Mouse (Mus musculus): Measurements from ENCODE around the gene Srebf2. TPM values are rescaled to one million over a fixed set of nuclear protein-coding genes. Genes with fewer than 3 reads are reported as not detected.

The Srebf2 gene
- polyA plus RNA-seq, 1 experiment from 2014 or later, result 92.0 TPM

DNA sequence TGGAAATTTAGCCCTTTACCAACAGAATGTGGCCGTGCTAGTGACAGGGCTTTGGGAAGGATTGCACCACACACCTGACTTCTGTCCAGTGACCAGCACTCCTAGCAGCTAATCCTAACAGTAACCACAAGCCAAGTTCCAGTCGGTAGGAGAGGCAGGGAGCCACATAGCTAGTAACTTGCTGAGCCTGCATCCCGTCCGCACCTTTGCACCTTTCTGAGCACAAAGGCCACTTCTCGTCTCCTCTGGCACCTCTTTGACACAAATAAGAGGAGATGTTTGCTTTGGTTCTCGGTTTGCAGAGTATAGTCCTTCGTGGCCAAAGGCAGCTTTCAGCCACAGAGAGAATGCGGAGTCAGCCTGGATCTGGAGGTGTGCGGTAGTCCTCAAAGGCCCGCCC lies 37.7 kb downstream of the Srebf2 start:
- H3K4me3 ChIP-seq (ENCODE audit: low read length), result no peak overlapping the region
- H3K36me3 ChIP-seq (ENCODE audit: control insufficient read depth, insufficient read depth), result peaks cover 48% of the 10 kb centered on the region
- no peaks in the 10 kb centered on the region for H3K27me3 ChIP-seq (ENCODE audit: control insufficient read depth, insufficient read depth, low read length)
- peaks cover 9% of the 10 kb centered on the region for H3K9me3 ChIP-seq (replicated peaks; ENCODE audit: control insufficient read depth, low read length)
- H3K9ac ChIP-seq (ENCODE audit: low read length), result no peak overlapping the region
- ATAC-seq (replicated peaks; ENCODE audit: extremely low read depth, insufficient read depth, low FRiP score), result no peak
- peaks cover 45% of the 10 kb centered on the region for H3K4me1 ChIP-seq (ENCODE audit: control insufficient read depth, insufficient read depth, low read length)
- no peak overlapping the region for H3K4me2 ChIP-seq (ENCODE audit: low read depth, low read length)
- 80% methylated on average over 10 of the region's 10 CpGs for WGBS
- no peak overlapping the region for H3K27ac ChIP-seq (ENCODE audit: low read length)

DNA sequence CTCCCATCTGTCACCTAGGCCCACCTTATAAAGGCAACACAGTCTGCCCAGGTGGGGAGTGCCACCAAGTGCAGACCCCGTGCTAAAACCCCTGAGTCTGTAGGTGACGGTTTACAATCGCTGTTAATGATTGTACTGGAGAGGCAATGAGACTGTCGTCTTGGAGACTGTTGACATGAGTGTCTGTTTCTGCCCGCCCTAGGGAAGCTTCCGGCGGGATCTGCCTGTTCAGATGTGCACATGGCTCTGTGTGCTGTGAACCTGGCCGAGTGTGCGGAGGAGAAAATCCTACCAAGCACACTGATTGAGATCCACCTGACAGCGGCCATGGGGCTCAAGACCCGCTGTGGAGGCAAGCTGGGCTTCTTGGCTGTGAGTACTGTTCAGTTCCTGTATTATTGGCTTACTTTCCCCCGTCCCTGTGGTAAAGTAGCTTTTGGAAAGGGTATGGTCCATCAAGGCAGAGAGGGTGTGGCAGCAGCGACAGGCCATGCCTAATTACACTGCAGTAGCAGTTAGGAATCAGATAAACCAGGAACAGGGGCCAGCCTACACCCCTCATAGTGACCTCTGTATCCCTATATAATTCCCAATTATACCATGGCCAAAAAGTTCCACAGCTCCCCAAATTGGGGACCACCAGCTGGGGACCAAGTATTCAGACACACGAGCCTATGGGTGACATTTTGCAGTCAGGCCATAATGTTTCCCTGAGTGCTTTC lies 38.2 kb downstream of the Srebf2 start:
- peak overlapping the region; percentile 78; the same call in 1 of the 2 replicates for H3K27ac ChIP-seq (ENCODE audit: low read length)
- H3K4me2 ChIP-seq (ENCODE audit: low read depth, low read length), result peak overlapping the region; percentile 22; the same call in 1 of the 2 replicates
- H3K4me3 ChIP-seq (ENCODE audit: low read length), result no peak overlapping the region
- 83% methylated on average over 14 of the region's 14 CpGs for WGBS
- H3K4me1 ChIP-seq (ENCODE audit: control insufficient read depth, insufficient read depth, low read length), result peaks cover 43% of the 10 kb centered on the region
- no peaks in the 10 kb centered on the region for H3K27me3 ChIP-seq (ENCODE audit: control insufficient read depth, insufficient read depth, low read length)
- no peak for ATAC-seq (replicated peaks; ENCODE audit: extremely low read depth, insufficient read depth, low FRiP score)
- H3K9ac ChIP-seq (ENCODE audit: low read length), result no peak overlapping the region
- peaks cover 42% of the 10 kb centered on the region for H3K36me3 ChIP-seq (ENCODE audit: control insufficient read depth, insufficient read depth)
- peaks cover 9% of the 10 kb centered on the region for H3K9me3 ChIP-seq (replicated peaks; ENCODE audit: control insufficient read depth, low read length)

DNA sequence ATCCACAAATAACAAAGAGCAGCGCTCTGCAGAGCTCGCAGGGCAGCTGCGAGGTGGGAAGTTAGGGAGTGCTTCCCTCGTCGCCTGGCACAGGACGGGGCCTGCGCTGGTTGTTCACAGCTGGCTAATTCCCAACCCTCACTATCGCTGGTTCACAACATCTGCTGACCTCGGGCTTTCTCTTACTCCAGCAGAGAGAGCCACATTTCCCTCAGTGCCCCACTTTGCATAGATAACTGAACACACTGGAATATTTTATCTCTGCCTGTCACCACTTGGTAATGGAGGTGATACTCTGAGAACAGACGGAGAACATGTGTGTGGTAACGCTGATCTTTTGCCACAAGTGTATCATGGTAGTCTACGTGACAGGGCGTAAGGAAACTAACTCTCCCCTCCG lies 39.1 kb downstream of the Srebf2 start:
- no peak overlapping the region for H3K4me3 ChIP-seq (ENCODE audit: low read length)
- no peak overlapping the region for H3K9ac ChIP-seq (ENCODE audit: low read length)
- ATAC-seq (replicated peaks; ENCODE audit: extremely low read depth, insufficient read depth, low FRiP score), result peak; percentile 78
- no peaks in the 10 kb centered on the region for H3K27me3 ChIP-seq (ENCODE audit: control insufficient read depth, insufficient read depth, low read length)
- H3K4me2 ChIP-seq (ENCODE audit: low read depth, low read length), result peak overlapping the region; percentile 22; the same call in 1 of the 2 replicates
- H3K27ac ChIP-seq (ENCODE audit: low read length), result peak overlapping the region; percentile 78
- peaks cover 34% of the 10 kb centered on the region for H3K4me1 ChIP-seq (ENCODE audit: control insufficient read depth, insufficient read depth, low read length)
- peaks cover 39% of the 10 kb centered on the region for H3K36me3 ChIP-seq (ENCODE audit: control insufficient read depth, insufficient read depth)
- H3K9me3 ChIP-seq (replicated peaks; ENCODE audit: control insufficient read depth, low read length), result peaks cover 9% of the 10 kb centered on the region
- 28% methylated on average over 14 of the region's 14 CpGs for WGBS

DNA sequence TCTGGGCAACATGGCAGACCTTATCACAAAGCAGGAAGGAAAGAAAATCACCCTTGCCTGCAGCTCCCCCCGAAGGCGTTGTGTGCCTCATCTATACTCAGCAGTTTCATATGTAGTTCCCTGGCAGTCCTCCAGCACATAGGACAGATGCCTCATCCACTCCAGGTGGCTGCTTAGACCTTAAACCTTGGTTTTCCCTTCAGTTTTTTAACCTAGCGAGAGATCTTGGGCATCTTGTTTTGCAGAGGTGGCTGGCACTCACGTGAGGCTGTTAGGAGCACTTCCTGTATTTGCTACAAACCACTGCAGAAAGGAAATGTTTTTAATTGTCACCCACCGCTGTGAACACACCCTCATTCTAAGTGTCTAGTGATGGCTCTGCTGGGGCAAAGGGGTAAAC lies 40.0 kb downstream of the Srebf2 start:
- peaks cover 9% of the 10 kb centered on the region for H3K9me3 ChIP-seq (replicated peaks; ENCODE audit: control insufficient read depth, low read length)
- peak overlapping the region; percentile 11; the same call in 1 of the 2 replicates for H3K4me2 ChIP-seq (ENCODE audit: low read depth, low read length)
- H3K4me3 ChIP-seq (ENCODE audit: low read length), result no peak overlapping the region
- peaks cover 30% of the 10 kb centered on the region for H3K4me1 ChIP-seq (ENCODE audit: control insufficient read depth, insufficient read depth, low read length)
- peaks cover 33% of the 10 kb centered on the region for H3K36me3 ChIP-seq (ENCODE audit: control insufficient read depth, insufficient read depth)
- 55% methylated on average over 5 of the region's 5 CpGs for WGBS
- no peaks in the 10 kb centered on the region for H3K27me3 ChIP-seq (ENCODE audit: control insufficient read depth, insufficient read depth, low read length)
- ATAC-seq (replicated peaks; ENCODE audit: extremely low read depth, insufficient read depth, low FRiP score), result no peak
- no peak overlapping the region for H3K9ac ChIP-seq (ENCODE audit: low read length)
- peak overlapping the region; percentile 78 for H3K27ac ChIP-seq (ENCODE audit: low read length)

DNA sequence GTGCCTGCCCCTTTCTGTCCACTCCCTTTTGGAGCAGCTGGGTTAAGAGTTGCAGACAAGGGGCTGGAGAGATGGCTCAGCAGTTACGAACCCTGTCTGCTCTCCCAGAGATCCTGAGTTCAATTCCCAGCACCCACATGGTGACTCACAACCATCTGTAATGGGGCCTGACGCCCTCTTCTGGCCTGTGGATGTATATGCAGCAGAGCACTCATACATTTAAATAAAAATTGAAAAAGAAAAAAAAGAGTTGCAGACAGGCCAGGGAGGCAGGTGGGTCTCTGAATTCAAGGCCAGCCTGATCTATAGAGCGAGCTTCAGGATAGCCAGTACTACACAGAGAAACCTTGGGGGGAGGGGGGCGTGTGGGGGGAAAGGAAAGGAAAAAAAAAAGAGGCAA lies 40.4 kb downstream of the Srebf2 start:
- Histone ChIP-seq H3K27ac (ENCODE audit: low read length) (no peak overlapping the region; the same call in 1 of the 2 replicates), H3K4me1 (ENCODE audit: control insufficient read depth, insufficient read depth, low read length) (peaks cover 30% of the 10 kb centered on the region), H3K27me3 (ENCODE audit: control insufficient read depth, insufficient read depth, low read length) (no peaks in the 10 kb centered on the region), H3K9me3 (replicated peaks; ENCODE audit: control insufficient read depth, low read length) (peaks cover 5% of the 10 kb centered on the region), H3K36me3 (ENCODE audit: control insufficient read depth, insufficient read depth) (peaks cover 32% of the 10 kb centered on the region), H3K4me2 (ENCODE audit: low read depth, low read length) (no peak overlapping the region), H3K4me3 (ENCODE audit: low read length) (no peak overlapping the region), H3K9ac (ENCODE audit: low read length) (no peak overlapping the region)
- 86% methylated on average over 4 of the region's 4 CpGs for WGBS
- ATAC-seq (replicated peaks; ENCODE audit: extremely low read depth, insufficient read depth, low FRiP score), result no peak

DNA sequence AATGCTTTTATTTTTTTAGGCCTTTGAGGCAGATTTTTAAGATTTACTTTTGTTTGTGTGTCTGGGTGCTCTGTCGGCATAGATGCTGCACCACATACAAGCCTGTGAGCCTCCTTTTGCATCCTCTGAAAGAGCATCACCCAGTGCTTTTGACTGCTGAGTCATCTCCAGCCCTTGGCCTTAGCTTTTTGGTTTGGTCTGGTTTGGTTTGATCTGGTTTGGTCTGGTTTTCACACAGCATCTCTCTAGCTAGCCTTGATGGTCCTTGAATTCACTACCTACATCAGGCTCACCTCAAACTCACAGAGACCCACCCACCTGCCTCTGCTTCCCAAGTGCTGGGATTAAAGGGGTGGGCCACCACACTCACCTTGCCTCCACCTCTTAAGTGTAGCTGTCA lies 40.9 kb downstream of the Srebf2 start:
- Histone ChIP-seq H3K27me3 (ENCODE audit: control insufficient read depth, insufficient read depth, low read length) (no peaks in the 10 kb centered on the region), H3K36me3 (ENCODE audit: control insufficient read depth, insufficient read depth) (peaks cover 32% of the 10 kb centered on the region)
- ATAC-seq (replicated peaks; ENCODE audit: extremely low read depth, insufficient read depth, low FRiP score), result no peak

DNA sequence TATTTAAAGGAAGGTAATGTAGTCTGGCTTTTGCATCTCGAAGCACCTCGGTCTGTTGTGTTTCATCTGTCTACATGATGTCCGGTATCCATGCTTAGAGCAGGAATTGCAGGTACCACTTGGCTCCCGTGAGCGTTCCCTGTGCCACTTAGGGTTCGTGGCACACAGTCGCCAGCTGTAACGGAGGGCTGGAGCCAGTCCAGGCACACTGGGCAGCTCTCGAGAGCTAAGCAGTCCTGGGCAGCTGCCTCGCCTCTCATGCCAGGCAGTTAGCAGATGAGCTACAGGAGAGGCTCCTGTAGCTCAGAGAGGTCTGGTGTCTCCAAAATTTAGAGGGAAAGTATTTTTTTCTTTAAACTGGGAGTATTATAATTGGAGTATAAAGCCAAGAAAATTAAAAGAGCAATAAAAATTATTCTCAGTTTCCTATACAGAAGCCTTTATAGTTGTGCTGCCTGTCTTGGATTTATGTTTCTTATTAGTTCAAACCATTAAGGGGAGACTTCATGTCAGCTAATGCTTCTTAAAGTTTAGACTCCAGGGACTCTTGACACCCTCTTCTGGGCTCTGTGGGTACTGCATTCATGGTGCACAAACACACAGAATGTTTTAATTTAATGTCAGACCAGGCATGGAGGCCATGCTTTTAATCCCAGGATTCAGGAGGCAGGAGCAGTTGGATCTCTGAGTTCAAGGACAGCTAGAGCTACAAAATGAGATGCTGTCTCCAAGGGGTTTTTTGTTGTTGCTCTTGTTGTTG lies 41.7 kb downstream of the Srebf2 start:
- WGBS, result 86% methylated on average over 10 of the region's 10 CpGs
- ATAC-seq (replicated peaks; ENCODE audit: extremely low read depth, insufficient read depth, low FRiP score), result no peak

More for the DNA sequence above, 40.9 kb downstream of the Srebf2 start:
- H3K9me3 ChIP-seq (replicated peaks; ENCODE audit: control insufficient read depth, low read length), result 0 out of 2 replicates have a peak, but pooled peaks cover 3% of the 10 kb centered on the region
- no peak overlapping the region for H3K27ac ChIP-seq (ENCODE audit: low read length)
- H3K4me3 ChIP-seq (ENCODE audit: low read length), result no peak overlapping the region
- no peak overlapping the region for H3K9ac ChIP-seq (ENCODE audit: low read length)
- WGBS, result 89% methylated on average over 1 of the region's 1 CpGs
- peaks cover 30% of the 10 kb centered on the region for H3K4me1 ChIP-seq (ENCODE audit: control insufficient read depth, insufficient read depth, low read length)
- H3K4me2 ChIP-seq (ENCODE audit: low read depth, low read length), result no peak overlapping the region

DNA sequence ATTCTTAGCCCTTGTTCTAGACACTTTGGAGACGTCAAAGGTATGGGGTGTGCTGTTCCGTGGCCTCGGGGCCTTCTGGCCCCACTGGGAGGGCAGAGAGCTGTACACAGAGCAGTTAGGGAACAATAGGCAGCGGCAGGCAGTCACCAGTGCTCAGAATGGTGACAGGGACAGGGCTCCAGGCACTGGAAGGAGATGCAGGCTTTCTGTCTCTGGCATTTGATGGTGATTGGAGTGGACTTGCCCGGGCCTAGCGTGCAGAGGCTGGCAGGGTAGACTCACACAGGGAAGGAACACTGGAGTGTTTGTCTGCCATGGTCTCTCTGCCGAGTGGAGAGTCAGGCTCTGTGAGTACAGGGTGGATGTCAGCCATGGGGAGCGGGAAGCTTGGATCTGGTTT lies 45.6 kb downstream of the Srebf2 start:
- H3K36me3 ChIP-seq (ENCODE audit: control insufficient read depth, insufficient read depth), result peaks cover 45% of the 10 kb centered on the region
- no peaks in the 10 kb centered on the region for H3K4me1 ChIP-seq (ENCODE audit: control insufficient read depth, insufficient read depth, low read length)
- ATAC-seq (replicated peaks; ENCODE audit: extremely low read depth, insufficient read depth, low FRiP score), result no peak
- H3K27me3 ChIP-seq (ENCODE audit: control insufficient read depth, insufficient read depth, low read length), result no peaks in the 10 kb centered on the region
- no peaks in the 10 kb centered on the region for H3K9me3 ChIP-seq (replicated peaks; ENCODE audit: control insufficient read depth, low read length)
- H3K27ac ChIP-seq (ENCODE audit: low read length), result no peak overlapping the region
- H3K4me2 ChIP-seq (ENCODE audit: low read depth, low read length), result no peak overlapping the region
- H3K4me3 ChIP-seq (ENCODE audit: low read length), result no peak overlapping the region
- WGBS, result 69% methylated on average over 8 of the region's 8 CpGs
- H3K9ac ChIP-seq (ENCODE audit: low read length), result no peak overlapping the region

More for the DNA sequence above, 41.7 kb downstream of the Srebf2 start:
- peaks cover 32% of the 10 kb centered on the region for H3K36me3 ChIP-seq (ENCODE audit: control insufficient read depth, insufficient read depth)
- H3K9me3 ChIP-seq (replicated peaks; ENCODE audit: control insufficient read depth, low read length), result 0 out of 2 replicates have a peak, but pooled peaks cover 3% of the 10 kb centered on the region
- no peak overlapping the region for H3K9ac ChIP-seq (ENCODE audit: low read length)
- H3K4me2 ChIP-seq (ENCODE audit: low read depth, low read length), result no peak overlapping the region
- no peak overlapping the region for H3K4me3 ChIP-seq (ENCODE audit: low read length)
- no peak overlapping the region for H3K27ac ChIP-seq (ENCODE audit: low read length)
- H3K4me1 ChIP-seq (ENCODE audit: control insufficient read depth, insufficient read depth, low read length), result peaks cover 30% of the 10 kb centered on the region
- no peaks in the 10 kb centered on the region for H3K27me3 ChIP-seq (ENCODE audit: control insufficient read depth, insufficient read depth, low read length)

DNA sequence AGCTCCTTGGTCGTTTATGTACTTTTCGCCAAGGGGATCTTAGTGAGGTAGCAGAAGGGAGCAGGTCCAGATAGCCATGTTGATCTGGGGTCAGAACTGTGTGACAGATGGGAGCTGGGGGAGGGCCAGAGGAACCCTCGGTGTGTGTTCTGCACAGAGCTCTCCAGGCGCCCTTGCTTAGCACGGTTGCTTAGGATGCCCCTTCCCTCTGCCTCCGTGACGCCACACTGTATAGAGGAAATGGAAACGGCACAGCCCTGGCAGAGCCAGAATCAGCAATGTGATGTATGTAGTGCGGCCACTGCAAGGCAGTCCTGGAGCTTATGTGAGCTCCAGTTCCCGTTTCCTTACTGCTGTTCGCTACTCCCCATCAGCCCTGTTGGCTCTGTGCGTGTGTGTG lies 49.3 kb downstream of the Srebf2 start:
- no peaks in the 10 kb centered on the region for H3K4me1 ChIP-seq (ENCODE audit: control insufficient read depth, insufficient read depth, low read length)
- WGBS, result 88% methylated on average over 12 of the region's 12 CpGs
- no peak overlapping the region for H3K27ac ChIP-seq (ENCODE audit: low read length)
- peaks cover 57% of the 10 kb centered on the region for H3K36me3 ChIP-seq (ENCODE audit: control insufficient read depth, insufficient read depth)
- no peaks in the 10 kb centered on the region for H3K9me3 ChIP-seq (replicated peaks; ENCODE audit: control insufficient read depth, low read length)
- no peak overlapping the region for H3K4me2 ChIP-seq (ENCODE audit: low read depth, low read length)
- H3K4me3 ChIP-seq (ENCODE audit: low read length), result no peak overlapping the region
- H3K27me3 ChIP-seq (ENCODE audit: control insufficient read depth, insufficient read depth, low read length), result no peaks in the 10 kb centered on the region
- no peak for ATAC-seq (replicated peaks; ENCODE audit: extremely low read depth, insufficient read depth, low FRiP score)
- no peak overlapping the region for H3K9ac ChIP-seq (ENCODE audit: low read length)
